Comparison of ENCODE assay signal across 49 mouse cellular contexts in genomic region chr14:41021246-41021645, GRCm38 (mm10). TPM values are rescaled to one million over a fixed set of nuclear protein-coding genes. Genes with fewer than 3 reads are reported as not detected.
"Had no signal": no experiment of that assay in that cellular context is flagged by ENCODE, and none has a peak within 500 bp of the region (broad histone marks: within the 10 kb centered on the region; RNA-seq: fewer than 3 reads in every experiment).

No protein-coding gene starts in this region.

- H3K9ac ChIP-seq: heart, embryonic 12.5 days; heart, embryonic 13.5 days; heart, embryonic 15.5 days; hindbrain, embryonic 12.5 days; hindbrain, embryonic 13.5 days; hindbrain, embryonic 14.5 days; hindbrain, embryonic 15.5 days; intestine, embryonic 15.5 days had no signal

- H3K27ac ChIP-seq: heart, embryonic 10.5 days; heart, embryonic 13.5 days; heart, embryonic 15.5 days; hindbrain, embryonic 10.5 days; hindbrain, embryonic 12.5 days; hindbrain, embryonic 13.5 days; hindbrain, embryonic 14.5 days; hindbrain, embryonic 15.5 days; hindbrain, postnatal 0 days; intestine, embryonic 15.5 days; kidney, postnatal 0 days; layer of hippocampus, adult 2 months had no signal

- H3K4me2 ChIP-seq: heart, embryonic 11.5 days; heart, embryonic 12.5 days; heart, embryonic 13.5 days; heart, embryonic 15.5 days; hindbrain, embryonic 12.5 days; hindbrain, embryonic 13.5 days; hindbrain, embryonic 14.5 days; hindbrain, embryonic 15.5 days; intestine, embryonic 15.5 days had no signal

- H3K27me3 ChIP-seq: heart, embryonic 12.5 days; heart, embryonic 13.5 days; heart, embryonic 15.5 days; hindbrain, embryonic 12.5 days; hindbrain, embryonic 13.5 days; hindbrain, embryonic 15.5 days; intestine, embryonic 15.5 days had no signal

- H3K36me3 ChIP-seq: heart, embryonic 10.5 days; heart, embryonic 12.5 days; heart, embryonic 13.5 days; heart, embryonic 15.5 days; hindbrain, embryonic 10.5 days; hindbrain, embryonic 12.5 days; hindbrain, embryonic 13.5 days; hindbrain, embryonic 15.5 days; intestine, embryonic 15.5 days had no signal

- H3K4me3 ChIP-seq: heart, embryonic 10.5 days; heart, embryonic 12.5 days; heart, embryonic 13.5 days; heart, embryonic 15.5 days; hindbrain, embryonic 10.5 days; hindbrain, embryonic 12.5 days; hindbrain, embryonic 13.5 days; hindbrain, embryonic 15.5 days; intestine, embryonic 15.5 days; layer of hippocampus, adult 2 months had no signal

- H3K9me3 ChIP-seq: heart, embryonic 10.5 days; heart, embryonic 12.5 days; heart, embryonic 13.5 days; heart, embryonic 15.5 days; hindbrain, embryonic 10.5 days; hindbrain, embryonic 12.5 days; hindbrain, embryonic 13.5 days; hindbrain, embryonic 15.5 days; intestine, embryonic 15.5 days had no signal

- H3K4me1 ChIP-seq: hindbrain, embryonic 10.5 days; hindbrain, embryonic 12.5 days; hindbrain, embryonic 13.5 days; hindbrain, embryonic 15.5 days; intestine, embryonic 15.5 days had no signal

- ATAC-seq: hindbrain, embryonic 16.5 days; hindbrain, postnatal 0 days; inflammation-experienced regulatory T-cells, adult 6 months; intestine, embryonic 15.5 days; intestine, embryonic 16.5 days; intestine, postnatal 0 days had no signal

- DNase-seq: heart, postnatal 10 days; heart, postnatal 14 days; heart, postnatal 36 days; heart, postnatal 4 days; kidney, adult 11 months; kidney, adult 18-20 months; kidney, adult 2 months; kidney, adult 8-10 months; kidney, adult 9 months; kidney, postnatal 10 days; kidney, postnatal 14 days; kidney, postnatal 25 days; kidney, postnatal 36 days; kidney, postnatal 4 days; layer of hippocampus, adult 9-11 months; layer of hippocampus, postnatal 36 days had no signal

RNA-seq across cellular contexts. Expression of gene Dydc2, which starts 47.8 kb away (rescaled TPM):
- total RNA-seq: heart, adult 8-10 months; heart, postnatal 10 days; heart, postnatal 14 days; heart, postnatal 25 days; heart, postnatal 36 days; heart, postnatal 4 days; hematopoietic stem cell, adult 5-6 weeks; hindbrain, postnatal 0 days had no signal
- polyA plus RNA-seq: heart, embryonic 15.5 days; heart, postnatal 0 days; inflammation-experienced regulatory T-cells, adult 6 months; intestine, embryonic 14.5 days; intestine, embryonic 15.5 days; intestine, embryonic 16.5 days; intestine, postnatal 0 days; kidney, adult 2 months; kidney, embryonic 14.5 days; kidney, embryonic 16.5 days; kidney, postnatal 0 days; large intestine, adult 2 months had no signal

RNA-seq across cellular contexts. Expression of gene Dydc1, which starts 51.5 kb away (rescaled TPM):
- total RNA-seq: heart, adult 8-10 months; heart, postnatal 10 days; heart, postnatal 14 days; heart, postnatal 25 days; heart, postnatal 36 days; heart, postnatal 4 days; hematopoietic stem cell, adult 5-6 weeks; hindbrain, postnatal 0 days; layer of hippocampus, adult 18-20 months; layer of hippocampus, adult 2 months; layer of hippocampus, adult 8-10 months; layer of hippocampus, postnatal 10 days; layer of hippocampus, postnatal 14 days; layer of hippocampus, postnatal 25 days; layer of hippocampus, postnatal 36 days had no signal
- polyA plus RNA-seq: heart, embryonic 10.5 days; heart, embryonic 11.5 days; heart, embryonic 12.5 days; heart, embryonic 13.5 days; heart, embryonic 14.5 days; heart, embryonic 15.5 days; heart, embryonic 16.5 days; heart, postnatal 0 days; hindbrain, embryonic 10.5 days; hindbrain, embryonic 14.5 days; hindbrain, embryonic 15.5 days; hindbrain, postnatal 0 days; inflammation-experienced regulatory T-cells, adult 6 months; intestine, embryonic 14.5 days; intestine, embryonic 15.5 days; intestine, embryonic 16.5 days; intestine, postnatal 0 days; kidney, adult 2 months; kidney, embryonic 14.5 days; kidney, embryonic 16.5 days; kidney, postnatal 0 days; large intestine, adult 2 months had no signal
